Mouse (Mus musculus) thymus, adult 2 months (tissue): ENCODE results near the gene Cln5. TPM values are rescaled to one million over a fixed set of nuclear protein-coding genes. Genes with fewer than 3 reads are reported as not detected.
A peak's percentile ranks its signal among the peaks of the same experiment; 100 is the strongest.

Experiments
- DNase-seq: peaks from one replicate; pipeline ENCODE4 v3.0.0; 2021
- H3K27ac ChIP-seq: fragments of 200-500 bp; 2 replicates; pipeline ENCODE4 v1.5.1; 2012; ENCODE audit warnings: low read length, control low read depth; ENCODE audit not compliant: control insufficient read depth, insufficient read depth
- H3K27me3 ChIP-seq: fragments of 200-500 bp; 2 replicates; pipeline ENCODE4 v1.6.1; 2012; ENCODE audit warnings: mild to moderate bottlenecking, low read length, moderate library complexity, mixed read lengths; ENCODE audit not compliant: control insufficient read depth, insufficient read depth
- H3K36me3 ChIP-seq: fragments of 200-500 bp; 2 replicates; pipeline ENCODE4 v1.6.1; 2012; ENCODE audit warnings: mild to moderate bottlenecking, low read length, moderate library complexity; ENCODE audit not compliant: control insufficient read depth, insufficient read depth
- H3K4me1 ChIP-seq: fragments of 200-500 bp; replicated peaks from 2 replicates; pipeline ENCODE4 v1.6.1; 2012; ENCODE audit warnings: low read length; ENCODE audit not compliant: control insufficient read depth, insufficient read depth
- H3K4me3 ChIP-seq: fragments of 200-500 bp; 2 replicates; pipeline ENCODE4 v1.5.1; 2012; ENCODE audit warnings: mild to moderate bottlenecking, low read length, control low read depth, moderate library complexity; ENCODE audit not compliant: control insufficient read depth, insufficient read depth
- CTCF ChIP-seq: fragments of 200-500 bp; IDR thresholded peaks from 2 replicates; pipeline ENCODE4 v1.5.1; 2012; ENCODE audit warnings: mild to moderate bottlenecking, control low read depth, low read length, moderate library complexity, borderline replicate concordance; ENCODE audit not compliant: control insufficient read depth, poor library complexity, insufficient read depth; ENCODE audit errors: extremely low read depth
- POLR2A ChIP-seq: fragments of 200-500 bp; IDR thresholded peaks from 2 replicates; pipeline ENCODE4 v1.6.1; 2012; ENCODE audit warnings: mild to moderate bottlenecking, low read length, control low read depth, moderate library complexity; ENCODE audit not compliant: control insufficient read depth, poor library complexity, insufficient read depth; ENCODE audit errors: extremely low read depth
- WGBS: fragments of 180-500 bp; shearing (Covaris S2); methylation state at CpG from one replicate; pipeline ENCODE4 v1.1.7; 2018; 5-methylcytosine and 5-hydroxymethylcytosine counted together
- polyA plus RNA-seq: library from polyadenylated mRNA; depleted of rRNA; stranded (reverse); fragments of >200 nt; gene quantifications from 2 replicates; pipeline ENCODE4 v1.2.3, GENCODE M21; 2012

Cln5 gene
- polyA plus RNA-seq, 1 experiment = 23.4 TPM

- peak overlapping the region; percentile 80 for H3K27ac ChIP-seq
- 0 out of 2 replicates have a peak, but pooled peaks have one; percentile 0 for TF ChIP-seq CTCF
- TF ChIP-seq POLR2A = peak; percentile 93
- peak; percentile 81 for DNase-seq
- 1% methylated on average over 78 of the region's 86 CpGs for WGBS
- peak overlapping the region; percentile 73 for H3K4me3 ChIP-seq
- H3K27me3 ChIP-seq = no peaks in the 10 kb centered on the region
- peaks cover 4% of the 10 kb centered on the region; the same call in 1 of the 2 replicates for H3K36me3 ChIP-seq
- H3K4me1 ChIP-seq = peaks cover 10% of the 10 kb centered on the region
Observed at GRCm38 (mm10) chr14:103098587-103099235, 28.7 kb downstream of the Cln5 start.

- H3K4me1 ChIP-seq = peaks cover 10% of the 10 kb centered on the region
- peak; percentile 68 for TF ChIP-seq POLR2A
- TF ChIP-seq CTCF = no peak; the same call in 1 of the 2 replicates
- H3K27ac ChIP-seq = peak within 1 kb of the TSS; percentile 80
- DNase-seq = peak; percentile 83
- WGBS = under 1% methylated on average over 88 of the region's 88 CpGs
- peak within 1 kb of the TSS; percentile 73 for H3K4me3 ChIP-seq
- no peaks in the 10 kb centered on the region for H3K27me3 ChIP-seq
- H3K36me3 ChIP-seq = peaks cover 4% of the 10 kb centered on the region; the same call in 1 of the 2 replicates
Observed at GRCm38 (mm10) chr14:103099238-103099933, 29.4 kb downstream of the Cln5 start, which contains the start of gene Fbxl3. Gene Fbxl3, minus strand, starts transcription at chr14:103099566.

GRCm38 (mm10) chr14:103100296-103100695 is 30.3 kb downstream of the Cln5 start:
- WGBS = 91% methylated on average over 13 of the region's 13 CpGs
- Histone ChIP-seq H3K36me3 (peaks cover under 1% of the 10 kb centered on the region; the same call in 1 of the 2 replicates), H3K4me1 (peaks cover 5% of the 10 kb centered on the region), H3K27ac (no peak overlapping the region), H3K27me3 (no peaks in the 10 kb centered on the region), H3K4me3 (no peak overlapping the region)
- TF ChIP-seq CTCF (no peak), POLR2A (no peak)
- no peak for DNase-seq

GRCm38 (mm10) chr14:103101171-103101570 is 31.2 kb downstream of the Cln5 start:
- Histone ChIP-seq H3K36me3 (no peaks in the 10 kb centered on the region), H3K27ac (no peak overlapping the region), H3K4me1 (peaks cover 3% of the 10 kb centered on the region), H3K27me3 (no peaks in the 10 kb centered on the region), H3K4me3 (no peak overlapping the region)
- DNase-seq = no peak
- WGBS = 93% methylated on average over 3 of the region's 3 CpGs
- TF ChIP-seq POLR2A (no peak), CTCF (no peak)

- Histone ChIP-seq H3K27me3 (no peaks in the 10 kb centered on the region), H3K27ac (no peak overlapping the region), H3K36me3 (no peaks in the 10 kb centered on the region), H3K4me3 (no peak overlapping the region), H3K4me1 (no peaks in the 10 kb centered on the region)
- WGBS = 71% methylated on average over 6 of the region's 6 CpGs
- DNase-seq = no peak
- TF ChIP-seq POLR2A = no peak
- TF ChIP-seq CTCF = no peak
Observed at GRCm38 (mm10) chr14:103102246-103102645, 32.2 kb downstream of the Cln5 start.

GRCm38 (mm10) chr14:103102731-103103335 is 32.8 kb downstream of the Cln5 start:
- H3K4me3 ChIP-seq = no peak overlapping the region
- no peaks in the 10 kb centered on the region for H3K4me1 ChIP-seq
- WGBS = 93% methylated on average over 10 of the region's 10 CpGs
- no peak overlapping the region for H3K27ac ChIP-seq
- TF ChIP-seq CTCF (no peak), POLR2A (no peak)
- no peaks in the 10 kb centered on the region for H3K36me3 ChIP-seq
- no peak for DNase-seq
- no peaks in the 10 kb centered on the region for H3K27me3 ChIP-seq
